Mouse (Mus musculus): ENCODE data around the gene Tmem43.

The Tmem43 gene

DNA sequence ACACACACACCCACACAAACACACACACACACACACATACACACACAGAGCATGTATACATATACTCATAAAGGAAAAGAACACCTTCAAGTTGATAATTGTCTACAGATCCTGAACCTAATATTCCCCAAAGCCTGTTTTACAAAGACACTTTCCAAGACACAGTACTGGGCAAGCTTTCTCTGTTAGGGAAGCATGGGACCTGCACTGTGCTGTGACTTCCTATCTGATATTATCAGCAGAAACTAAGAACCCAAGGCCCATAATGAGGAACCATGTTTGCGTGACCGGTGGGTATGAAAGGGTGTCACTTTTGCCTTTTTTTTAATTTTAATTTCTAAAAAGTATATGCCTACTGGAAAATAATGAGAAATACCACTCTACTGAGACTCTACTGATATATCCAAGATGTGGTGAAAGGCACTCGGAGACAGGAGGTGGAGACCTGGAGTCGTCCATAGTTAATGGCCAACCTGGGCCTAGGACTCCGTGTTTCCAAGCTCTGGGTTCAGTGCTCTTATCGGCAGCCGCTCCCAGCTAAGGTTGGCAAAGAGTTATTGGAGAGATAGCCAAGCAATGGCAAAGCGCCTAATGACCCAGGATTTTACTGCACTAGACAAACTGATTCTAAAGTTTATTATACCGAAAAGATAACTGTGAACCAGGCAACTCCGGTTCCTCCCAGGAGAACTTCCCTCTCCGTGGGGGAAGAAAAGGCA, 62.7 kb downstream of the Tmem43 start:
- DNase-seq: no peak

Data from retina, postnatal 1 day (tissue).